Mouse (Mus musculus) heart, adult 2 months (tissue): Measurements from ENCODE around the gene Col4a1. TPM values are rescaled to one million over a fixed set of nuclear protein-coding genes. Genes with fewer than 3 reads are reported as not detected.

Experiments
- DNase-seq, 2 experiments: peaks; one replicate each; pipeline ENCODE4 v3.0.0; 2021
- H3K27ac ChIP-seq: fragments of 200-600 bp; 2 replicates; pipeline ENCODE4 v1.8.1; 2022
- H3K27me3 ChIP-seq: fragments of 200-500 bp; 2 replicates; pipeline ENCODE4 v1.6.1; 2012; ENCODE audit warnings: mild to moderate bottlenecking, low read length, inconsistent platforms, mixed read lengths; ENCODE audit not compliant: control insufficient read depth, insufficient read depth
- H3K36me3 ChIP-seq: fragments of 200-500 bp; 2 replicates; pipeline ENCODE4 v1.6.1; 2012; ENCODE audit warnings: low read length, inconsistent platforms; ENCODE audit not compliant: control insufficient read depth, insufficient read depth
- H3K4me1 ChIP-seq: fragments of 200-500 bp; 2 replicates; pipeline ENCODE4 v1.6.1; 2011; ENCODE audit warnings: low read length; ENCODE audit not compliant: control insufficient read depth, insufficient read depth
- H3K4me3 ChIP-seq: fragments of 200-600 bp; 2 replicates; pipeline ENCODE4 v1.8.1; 2022
- H3K79me2 ChIP-seq: fragments of 200-500 bp; replicated peaks from 2 replicates; pipeline ENCODE4 v1.6.1; 2012; ENCODE audit warnings: mild to moderate bottlenecking, inconsistent platforms, low read length, moderate library complexity, mixed read lengths; ENCODE audit not compliant: control insufficient read depth, insufficient read depth
- H3K9ac ChIP-seq: fragments of 200-500 bp; 2 replicates; pipeline ENCODE4 v1.6.1; 2012; ENCODE audit warnings: low read depth, mild to moderate bottlenecking, control low read depth, inconsistent platforms, low read length, mixed read lengths
- CTCF ChIP-seq: fragments of 200-600 bp; IDR thresholded peaks from 2 replicates; pipeline ENCODE4 v1.8.1; 2022; ENCODE audit warnings: antibody characterized with exemption, mild to moderate bottlenecking, moderate library complexity
- EP300 ChIP-seq: fragments of 200-500 bp; IDR thresholded peaks from 2 replicates; pipeline ENCODE4 v1.6.1; 2011; ENCODE audit warnings: low read depth, low read length, control low read depth; ENCODE audit not compliant: insufficient read depth
- POLR2A ChIP-seq: fragments of 200-500 bp; IDR thresholded peaks from 2 replicates; pipeline ENCODE4 v1.6.1; 2011; ENCODE audit warnings: mild to moderate bottlenecking, low read depth, low read length, control low read depth; ENCODE audit not compliant: insufficient read depth
- WGBS: fragments of 180-500 bp; shearing (Covaris S2); methylation state at CpG from one replicate; pipeline ENCODE4 v1.1.7; 2018; 5-methylcytosine and 5-hydroxymethylcytosine counted together
- intact Hi-C: fragments of 180-260 bp; cut with DNase I; formaldehyde crosslinking; loops from one replicate; pipeline ENCODE4 v1.15.1; 2025
- polyA plus RNA-seq: library from polyadenylated mRNA; depleted of rRNA; stranded (reverse); fragments of >200 nt; gene quantifications from 2 replicates; pipeline ENCODE4 v1.2.3, GENCODE M21; 2012
- total RNA-seq, 2 experiments: library from RNA; stranded (reverse); gene quantifications; 2 replicates each; pipeline ENCODE4 v1.2.3; 2021

Col4a1 gene
- total and polyA plus RNA-seq, 3 experiments: 221 to 311 (median 258) TPM

- H3K79me2 ChIP-seq: peaks cover 6% of the 10 kb centered on the region
- intact Hi-C loops: loop anchor here (2.0 kb wide), 3 partner anchors 17 to 31 kb away; no protein-coding TSS in a partner anchor
- peak; percentile 63 to 68 for DNase-seq
- H3K27me3 ChIP-seq: no peaks in the 10 kb centered on the region
- no peak overlapping the region for H3K9ac ChIP-seq
- H3K27ac ChIP-seq: peak overlapping the region; percentile 78
- 28% methylated on average over 3 of the region's 3 CpGs for WGBS
- TF ChIP-seq POLR2A (no peak), EP300 (peak; percentile 62; the same call in 1 of the 2 replicates)
- H3K36me3 ChIP-seq: peaks cover 21% of the 10 kb centered on the region
- H3K4me3 ChIP-seq: no peak overlapping the region
- H3K4me1 ChIP-seq: peaks cover 60% of the 10 kb centered on the region
Observed at GRCm38 (mm10) chr8:11277602-11278051, 35.0 kb downstream of the Col4a1 start.

GRCm38 (mm10) chr8:11276286-11276685 lies 36.3 kb downstream of the Col4a1 start:
- Histone ChIP-seq H3K36me3 (peaks cover 28% of the 10 kb centered on the region), H3K27me3 (no peaks in the 10 kb centered on the region), H3K27ac (peak overlapping the region; percentile 78), H3K9ac (no peak overlapping the region), H3K4me3 (no peak overlapping the region), H3K79me2 (peaks cover 3% of the 10 kb centered on the region; the same call in 1 of the 2 replicates), H3K4me1 (peaks cover 59% of the 10 kb centered on the region)
- no peak for TF ChIP-seq EP300
- no peak for TF ChIP-seq POLR2A
- TF ChIP-seq CTCF: no peak
- DNase-seq: no peak
- intact Hi-C loops: no loop called here
- WGBS: 44% methylated on average over 6 of the region's 6 CpGs

GRCm38 (mm10) chr8:11274415-11274814 lies 38.2 kb downstream of the Col4a1 start:
- WGBS: 41% methylated on average over 7 of the region's 7 CpGs
- intact Hi-C loops: no loop called here
- H3K9ac ChIP-seq: no peak overlapping the region
- H3K27me3 ChIP-seq: no peaks in the 10 kb centered on the region
- peaks cover 60% of the 10 kb centered on the region for H3K4me1 ChIP-seq
- H3K36me3 ChIP-seq: peaks cover 38% of the 10 kb centered on the region
- H3K27ac ChIP-seq: peak overlapping the region; percentile 67
- peaks cover 2% of the 10 kb centered on the region; the same call in 1 of the 2 replicates for H3K79me2 ChIP-seq
- H3K4me3 ChIP-seq: no peak overlapping the region
- TF ChIP-seq POLR2A: no peak
- 0 out of 2 replicates have a peak, but pooled peaks have one; percentile 3 for TF ChIP-seq EP300
- no peak for TF ChIP-seq CTCF
- no peak for DNase-seq

GRCm38 (mm10) chr8:11273506-11274158 lies 39.0 kb downstream of the Col4a1 start:
- peaks cover 38% of the 10 kb centered on the region for H3K36me3 ChIP-seq
- no peak overlapping the region for H3K4me3 ChIP-seq
- no peaks in the 10 kb centered on the region for H3K27me3 ChIP-seq
- peaks cover 61% of the 10 kb centered on the region for H3K4me1 ChIP-seq
- peaks cover 2% of the 10 kb centered on the region; the same call in 1 of the 2 replicates for H3K79me2 ChIP-seq
- DNase-seq: peak; percentile 77 to 86
- H3K27ac ChIP-seq: peak overlapping the region; percentile 67
- no peak overlapping the region for H3K9ac ChIP-seq
- 34% methylated on average over 15 of the region's 15 CpGs for WGBS
- intact Hi-C loops: no loop called here
- peak; percentile 67; the same call in 1 of the 2 replicates for TF ChIP-seq EP300
- TF ChIP-seq CTCF: no peak

GRCm38 (mm10) chr8:11272205-11272604 lies 40.4 kb downstream of the Col4a1 start:
- DNase-seq: no peak
- peaks cover 43% of the 10 kb centered on the region for H3K36me3 ChIP-seq
- no peak overlapping the region for H3K9ac ChIP-seq
- peaks cover 52% of the 10 kb centered on the region for H3K4me1 ChIP-seq
- 40% methylated on average over 6 of the region's 6 CpGs for WGBS
- intact Hi-C loops: no loop called here
- H3K27ac ChIP-seq: peak overlapping the region; percentile 67
- TF ChIP-seq CTCF (no peak), EP300 (0 out of 2 replicates have a peak, but pooled peaks have one; percentile 16), POLR2A (no peak)
- H3K79me2 ChIP-seq: peaks cover 3% of the 10 kb centered on the region; the same call in 1 of the 2 replicates
- no peak overlapping the region for H3K4me3 ChIP-seq
- no peaks in the 10 kb centered on the region for H3K27me3 ChIP-seq

GRCm38 (mm10) chr8:11270826-11271225 lies 41.8 kb downstream of the Col4a1 start:
- H3K27ac ChIP-seq: peak overlapping the region; percentile 67

More at GRCm38 (mm10) chr8:11270826-11271225, 41.8 kb downstream of the Col4a1 start:
- peak; percentile 75 to 79 for DNase-seq
- Histone ChIP-seq H3K36me3 (peaks cover 44% of the 10 kb centered on the region), H3K4me1 (peaks cover 49% of the 10 kb centered on the region), H3K4me3 (no peak overlapping the region), H3K27me3 (no peaks in the 10 kb centered on the region), H3K79me2 (peaks cover 3% of the 10 kb centered on the region; the same call in 1 of the 2 replicates), H3K9ac (no peak overlapping the region)
- TF ChIP-seq CTCF: no peak
- peak; percentile 89; the same call in 1 of the 2 replicates for TF ChIP-seq EP300
- intact Hi-C loops: no loop called here
- WGBS: 44% methylated on average over 6 of the region's 6 CpGs
